Mouse (Mus musculus): ENCODE measurements at regions not wholly inside any gene's neighbourhood (a gene's known extent, or its start where the extent isn't known, plus 50 kb on each side); places are given as distances from the start of the nearest gene placed in this dataset.
A peak's percentile ranks its signal among the peaks of the same experiment; 100 is the strongest.

DNA sequence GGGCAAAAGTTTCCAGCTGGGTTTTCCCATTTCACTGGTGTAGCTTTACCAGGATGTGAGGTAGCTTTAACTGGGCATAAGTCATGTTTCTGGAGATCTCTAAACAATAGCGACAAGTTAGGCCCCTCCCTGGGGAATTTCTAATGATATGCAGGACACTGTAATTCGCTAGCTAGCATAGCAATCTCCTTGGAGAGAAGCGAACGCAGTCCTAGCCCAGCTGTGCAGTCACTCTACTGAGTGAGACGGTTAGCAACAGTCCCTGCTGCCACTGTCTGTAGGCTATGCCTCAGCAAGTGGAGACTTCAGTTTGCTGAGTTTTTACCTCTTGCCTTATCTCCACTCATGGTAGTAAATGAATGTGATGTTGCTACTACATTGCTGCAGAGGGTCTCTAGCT, 416.1 kb downstream of the Pros1 start:
- Histone ChIP-seq H3K27ac (ENCODE audit: low read length) (no peak overlapping the region), H3K9ac (replicated peaks; ENCODE audit: low read length) (no peak overlapping the region), H3K4me2 (replicated peaks; ENCODE audit: low read depth, low read length) (no peak overlapping the region), H3K9me3 (ENCODE audit: low read length) (no peaks in the 10 kb centered on the region), H3K27me3 (ENCODE audit: insufficient read depth, low read length) (no peaks in the 10 kb centered on the region), H3K4me3 (ENCODE audit: low read length) (no peak overlapping the region), H3K4me1 (ENCODE audit: insufficient read depth, low read length) (no peaks in the 10 kb centered on the region), H3K36me3 (ENCODE audit: insufficient read depth, low read length) (no peaks in the 10 kb centered on the region)
- ATAC-seq (ENCODE audit: low FRiP score, low TSS enrichment), result no peak
- WGBS, result 33% methylated on average over 5 of the region's 5 CpGs

DNA sequence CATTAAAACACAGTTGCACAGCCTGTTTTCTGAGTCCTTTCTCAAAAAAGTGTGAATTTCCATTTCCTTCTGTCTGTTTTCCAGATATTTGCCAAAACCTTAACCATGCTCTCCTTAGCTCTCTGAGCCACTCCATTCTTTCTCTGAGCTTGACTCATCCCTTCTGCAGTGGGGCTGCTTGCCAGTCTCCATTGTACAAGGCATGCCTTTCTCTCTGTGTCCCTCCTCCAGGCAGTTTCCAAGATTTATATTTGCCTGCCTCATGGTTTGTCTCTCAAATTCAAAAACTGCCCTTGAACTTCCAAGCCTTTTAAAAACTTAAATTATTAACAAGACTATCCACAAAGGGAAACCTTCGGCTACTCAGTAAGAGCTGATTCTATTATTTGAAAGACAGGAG, 423.4 kb downstream of the Pros1 start:
- Histone ChIP-seq H3K4me1 (ENCODE audit: insufficient read depth, low read length) (no peaks in the 10 kb centered on the region), H3K4me2 (replicated peaks; ENCODE audit: low read depth, low read length) (no peak overlapping the region)
- ATAC-seq (ENCODE audit: low FRiP score, low TSS enrichment), result no peak

GRCm38 (mm10) chr16:63278259-63278697, 424.2 kb downstream of the Pros1 start:
- Histone ChIP-seq H3K36me3 (ENCODE audit: insufficient read depth, low read length) (no peaks in the 10 kb centered on the region), H3K9ac (replicated peaks; ENCODE audit: low read length) (no peak overlapping the region), H3K9me3 (ENCODE audit: low read length) (no peaks in the 10 kb centered on the region), H3K27me3 (ENCODE audit: insufficient read depth, low read length) (no peaks in the 10 kb centered on the region), H3K27ac (ENCODE audit: low read length) (no peak overlapping the region), H3K4me1 (ENCODE audit: insufficient read depth, low read length) (no peaks in the 10 kb centered on the region), H3K4me3 (ENCODE audit: low read length) (no peak overlapping the region), H3K4me2 (replicated peaks; ENCODE audit: low read depth, low read length) (no peak overlapping the region)
- no peak for ATAC-seq (ENCODE audit: low FRiP score, low TSS enrichment)
- 73% methylated on average over 2 of the region's 2 CpGs for WGBS

More for the DNA sequence above, 423.4 kb downstream of the Pros1 start:
- Histone ChIP-seq H3K36me3 (ENCODE audit: insufficient read depth, low read length) (no peaks in the 10 kb centered on the region), H3K27me3 (ENCODE audit: insufficient read depth, low read length) (no peaks in the 10 kb centered on the region), H3K27ac (ENCODE audit: low read length) (no peak overlapping the region), H3K9me3 (ENCODE audit: low read length) (no peaks in the 10 kb centered on the region), H3K4me3 (ENCODE audit: low read length) (no peak overlapping the region), H3K9ac (replicated peaks; ENCODE audit: low read length) (no peak overlapping the region)
- 60% methylated on average over 1 of the region's 1 CpGs for WGBS

DNA sequence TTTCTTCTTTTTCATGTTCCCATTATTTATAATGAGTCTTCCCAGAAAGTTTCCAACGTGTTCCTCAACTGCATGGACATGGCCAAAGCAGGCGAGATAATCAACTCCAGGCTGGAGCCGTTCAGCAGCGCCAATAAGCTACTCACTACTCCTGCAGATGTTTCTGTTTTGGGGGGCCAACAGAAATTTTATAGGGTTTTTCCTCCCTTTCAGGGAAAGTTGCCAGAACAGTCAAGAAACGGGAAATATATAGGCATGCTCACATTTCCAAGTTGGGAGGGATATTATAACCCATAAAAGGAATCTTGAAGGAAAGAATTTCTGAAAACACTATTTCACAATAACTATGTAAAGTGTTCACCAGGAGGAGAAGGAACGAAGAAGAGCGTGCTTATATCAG, 433.5 kb downstream of the Pros1 start:
- Histone ChIP-seq H3K4me2 (replicated peaks; ENCODE audit: low read depth, low read length) (no peak overlapping the region; the same call in 1 of the 2 replicates), H3K36me3 (ENCODE audit: insufficient read depth, low read length) (no peaks in the 10 kb centered on the region), H3K4me1 (ENCODE audit: insufficient read depth, low read length) (no peaks in the 10 kb centered on the region), H3K9me3 (ENCODE audit: low read length) (no peaks in the 10 kb centered on the region), H3K27me3 (ENCODE audit: insufficient read depth, low read length) (no peaks in the 10 kb centered on the region), H3K27ac (ENCODE audit: low read length) (no peak overlapping the region), H3K9ac (replicated peaks; ENCODE audit: low read length) (no peak overlapping the region), H3K4me3 (ENCODE audit: low read length) (no peak overlapping the region)
- 57% methylated on average over 7 of the region's 7 CpGs for WGBS
- ATAC-seq (ENCODE audit: low FRiP score, low TSS enrichment), result peak; percentile 80; the same call in 1 of the 2 replicates

DNA sequence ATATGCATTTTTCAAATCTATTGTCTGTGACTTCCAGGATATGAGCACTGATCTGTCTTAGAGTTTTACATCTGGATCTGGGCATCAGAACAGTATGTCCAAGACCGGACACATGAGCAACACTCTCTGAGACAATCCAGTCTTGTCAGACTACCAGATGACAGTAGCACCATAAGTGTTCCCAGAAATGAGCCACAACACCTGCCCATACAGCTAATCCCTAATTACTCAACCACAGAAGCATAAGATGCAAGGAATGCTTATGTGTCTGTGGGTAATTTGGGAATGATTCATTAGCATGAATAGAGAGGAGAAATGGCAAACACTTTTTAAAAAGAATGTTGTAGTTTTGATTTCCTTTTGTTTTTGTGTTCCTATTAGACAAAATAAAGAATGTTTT, 457.6 kb downstream of the Pros1 start:
- 86% methylated on average over 1 of the region's 1 CpGs for WGBS

DNA sequence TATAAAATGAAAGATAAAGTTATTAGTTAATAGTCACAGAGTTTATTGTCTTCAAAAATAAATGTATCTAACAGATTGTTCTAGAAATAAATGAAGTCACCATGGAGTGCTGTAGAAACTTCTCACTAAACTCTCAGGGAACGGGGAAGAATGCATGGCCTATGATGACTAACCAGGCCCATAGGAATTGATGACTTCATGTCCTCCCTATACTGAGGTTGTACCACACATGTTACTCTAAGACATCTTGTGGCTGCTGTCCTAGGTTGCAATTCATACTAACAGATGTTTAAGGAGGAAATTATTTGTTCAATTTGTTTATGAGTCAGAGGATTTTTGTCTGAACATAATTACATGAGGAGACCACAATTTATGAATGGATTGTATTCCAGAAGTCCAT, 459.4 kb downstream of the Pros1 start:
- no peaks in the 10 kb centered on the region for H3K9me3 ChIP-seq (ENCODE audit: low read length)
- H3K36me3 ChIP-seq (ENCODE audit: insufficient read depth, low read length), result no peaks in the 10 kb centered on the region
- H3K9ac ChIP-seq (replicated peaks; ENCODE audit: low read length), result no peak overlapping the region
- H3K27ac ChIP-seq (ENCODE audit: low read length), result no peak overlapping the region
- H3K4me3 ChIP-seq (ENCODE audit: low read length), result no peak overlapping the region
- no peak overlapping the region for H3K4me2 ChIP-seq (replicated peaks; ENCODE audit: low read depth, low read length)
- H3K27me3 ChIP-seq (ENCODE audit: insufficient read depth, low read length), result no peaks in the 10 kb centered on the region
- H3K4me1 ChIP-seq (ENCODE audit: insufficient read depth, low read length), result no peaks in the 10 kb centered on the region
- ATAC-seq (ENCODE audit: low FRiP score, low TSS enrichment), result no peak
- WGBS, result 85% methylated on average over 1 of the region's 1 CpGs

More for the DNA sequence above, 457.6 kb downstream of the Pros1 start:
- no peak overlapping the region for H3K4me2 ChIP-seq (replicated peaks; ENCODE audit: low read depth, low read length)
- H3K27ac ChIP-seq (ENCODE audit: low read length), result no peak overlapping the region
- no peak overlapping the region for H3K4me3 ChIP-seq (ENCODE audit: low read length)
- H3K9ac ChIP-seq (replicated peaks; ENCODE audit: low read length), result no peak overlapping the region
- H3K27me3 ChIP-seq (ENCODE audit: insufficient read depth, low read length), result no peaks in the 10 kb centered on the region
- no peaks in the 10 kb centered on the region for H3K36me3 ChIP-seq (ENCODE audit: insufficient read depth, low read length)
- ATAC-seq (ENCODE audit: low FRiP score, low TSS enrichment), result no peak
- H3K4me1 ChIP-seq (ENCODE audit: insufficient read depth, low read length), result no peaks in the 10 kb centered on the region
- H3K9me3 ChIP-seq (ENCODE audit: low read length), result no peaks in the 10 kb centered on the region

DNA sequence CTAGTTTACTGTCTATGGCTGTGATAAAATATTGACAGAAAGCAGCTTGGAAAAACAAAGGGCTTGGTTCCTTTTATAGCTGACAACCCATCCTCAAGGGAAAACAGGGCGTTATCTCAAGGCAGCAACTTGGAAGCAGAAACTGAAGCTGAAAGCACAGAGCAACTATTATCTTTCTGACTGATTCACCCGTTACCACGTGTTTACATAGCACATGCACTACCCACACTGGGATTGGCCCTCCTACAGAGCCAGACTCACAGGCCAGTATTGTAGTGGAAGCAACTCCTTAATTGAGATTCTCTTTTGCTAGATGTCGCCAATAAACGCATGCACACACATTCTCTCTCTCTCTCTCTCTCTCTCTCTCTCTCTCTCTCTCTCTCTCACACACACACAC, 465.5 kb downstream of the Pros1 start:
- ATAC-seq (ENCODE audit: low FRiP score, low TSS enrichment), result no peak
- Histone ChIP-seq H3K9me3 (ENCODE audit: low read length) (no peaks in the 10 kb centered on the region), H3K36me3 (ENCODE audit: insufficient read depth, low read length) (no peaks in the 10 kb centered on the region), H3K4me3 (ENCODE audit: low read length) (no peak overlapping the region), H3K27ac (ENCODE audit: low read length) (no peak overlapping the region), H3K27me3 (ENCODE audit: insufficient read depth, low read length) (no peaks in the 10 kb centered on the region), H3K9ac (replicated peaks; ENCODE audit: low read length) (no peak overlapping the region), H3K4me2 (replicated peaks; ENCODE audit: low read depth, low read length) (no peak overlapping the region), H3K4me1 (ENCODE audit: insufficient read depth, low read length) (no peaks in the 10 kb centered on the region)
- WGBS, result 51% methylated on average over 5 of the region's 5 CpGs

DNA sequence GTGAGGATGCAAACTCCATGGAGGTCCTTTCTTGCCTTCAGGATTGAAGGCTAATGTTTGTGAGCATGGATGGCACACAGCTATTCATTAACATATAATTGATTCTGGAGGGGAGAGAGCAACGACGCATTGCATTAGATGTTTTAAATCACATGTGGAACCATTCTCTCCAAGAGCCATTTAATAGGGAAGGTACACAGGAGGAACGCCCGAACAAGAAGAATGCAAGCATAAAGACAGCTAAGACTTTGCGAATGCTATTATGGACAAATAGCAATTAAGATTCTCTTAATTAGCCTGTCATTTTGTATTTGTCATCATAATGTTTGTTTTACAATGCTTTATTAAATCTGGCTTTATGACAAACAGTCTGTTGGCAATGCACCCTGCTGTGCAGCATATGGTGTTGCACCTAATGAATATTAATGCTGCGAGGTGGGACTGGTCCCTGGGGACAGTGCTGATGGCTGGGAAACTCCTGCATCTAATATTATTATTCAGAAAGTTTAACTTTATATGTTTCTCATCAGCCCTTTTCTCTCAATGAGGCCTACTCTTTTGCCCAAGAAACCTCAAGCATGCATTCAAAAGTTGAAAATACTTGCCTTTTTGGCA, 497.5 kb downstream of the Pros1 start:
- Histone ChIP-seq H3K4me1 (ENCODE audit: insufficient read depth, low read length) (no peaks in the 10 kb centered on the region), H3K4me3 (ENCODE audit: low read length) (no peak overlapping the region), H3K36me3 (ENCODE audit: insufficient read depth, low read length) (no peaks in the 10 kb centered on the region), H3K9ac (replicated peaks; ENCODE audit: low read length) (no peak overlapping the region), H3K4me2 (replicated peaks; ENCODE audit: low read depth, low read length) (no peak overlapping the region), H3K9me3 (ENCODE audit: low read length) (no peaks in the 10 kb centered on the region), H3K27me3 (ENCODE audit: insufficient read depth, low read length) (no peaks in the 10 kb centered on the region), H3K27ac (ENCODE audit: low read length) (no peak overlapping the region)
- ATAC-seq (ENCODE audit: low FRiP score, low TSS enrichment), result no peak
- WGBS, result 85% methylated on average over 6 of the region's 6 CpGs

GRCm38 (mm10) chr16:63369868-63370267, 494.1 kb downstream of the Epha3 start:
- Histone ChIP-seq H3K4me3 (ENCODE audit: low read length) (no peak overlapping the region), H3K9ac (replicated peaks; ENCODE audit: low read length) (no peak overlapping the region), H3K4me2 (replicated peaks; ENCODE audit: low read depth, low read length) (no peak overlapping the region), H3K27ac (ENCODE audit: low read length) (no peak overlapping the region), H3K4me1 (ENCODE audit: insufficient read depth, low read length) (no peaks in the 10 kb centered on the region), H3K27me3 (ENCODE audit: insufficient read depth, low read length) (no peaks in the 10 kb centered on the region), H3K9me3 (ENCODE audit: low read length) (no peaks in the 10 kb centered on the region), H3K36me3 (ENCODE audit: insufficient read depth, low read length) (no peaks in the 10 kb centered on the region)
- ATAC-seq (ENCODE audit: low FRiP score, low TSS enrichment), result no peak
- WGBS, result 85% methylated on average over 5 of the region's 5 CpGs

GRCm38 (mm10) chr16:63371275-63371674, 492.7 kb downstream of the Epha3 start:
- Histone ChIP-seq H3K9me3 (ENCODE audit: low read length) (no peaks in the 10 kb centered on the region), H3K9ac (replicated peaks; ENCODE audit: low read length) (no peak overlapping the region), H3K4me3 (ENCODE audit: low read length) (no peak overlapping the region), H3K4me2 (replicated peaks; ENCODE audit: low read depth, low read length) (no peak overlapping the region), H3K36me3 (ENCODE audit: insufficient read depth, low read length) (no peaks in the 10 kb centered on the region), H3K27ac (ENCODE audit: low read length) (no peak overlapping the region), H3K4me1 (ENCODE audit: insufficient read depth, low read length) (no peaks in the 10 kb centered on the region), H3K27me3 (ENCODE audit: insufficient read depth, low read length) (no peaks in the 10 kb centered on the region)
- 71% methylated on average over 5 of the region's 5 CpGs for WGBS
- no peak for ATAC-seq (ENCODE audit: low FRiP score, low TSS enrichment)
